Mouse (Mus musculus) T-helper 17 cell (primary cell): ENCODE measurements around the gene Cmpk1.
"Not testable (repeated sequence)": the region's sequence is repeated elsewhere in the genome, so short reads cannot be mapped to it uniquely, and the experiment has no call there.

Source experiments
- in situ Hi-C, 2 experiments: fragments of 300-600 bp; cut with MboI, MseI; formaldehyde crosslinking; loops; 1 replicate in 1 of 2; 2 replicates in 1 of 2; pipeline ENCODE4 v1.15.1; 2025; ENCODE audit warnings: high pct_unique_total_duplicates in 2 of 2

Cmpk1 gene

GRCm38 (mm10) chr4:114986591-114987432, at the start of gene Cmpk1:
Gene Cmpk1, minus strand, starts transcription at chr4:114987241.
- in situ Hi-C loops = loop anchor here in 1 of 2 experiments (25.0 kb wide), 1 partner anchor 750 kb away; the partner anchor contains the start of gene Efcab14

GRCm38 (mm10) chr4:115035043-115035442, 48.0 kb upstream of the Cmpk1 start:
- in situ Hi-C loops = no loop called here

- in situ Hi-C loops = no loop called here
Measured at GRCm38 (mm10) chr4:115019997-115020396, 33.0 kb upstream of the Cmpk1 start.

GRCm38 (mm10) chr4:115014276-115014675, 27.2 kb upstream of the Cmpk1 start:
- in situ Hi-C loops = no loop called here

GRCm38 (mm10) chr4:115000429-115000795, 13.4 kb upstream of the Cmpk1 start:
- in situ Hi-C loops = no loop called here

GRCm38 (mm10) chr4:114999773-115000428, 12.9 kb upstream of the Cmpk1 start, which contains the start of gene Stil:
Gene Stil, plus strand, starts transcription at chr4:115000159.
- in situ Hi-C loops = loop anchor here in 1 of 2 experiments (25.0 kb wide), 1 partner anchor 737 kb away; the partner anchor contains the start of gene Efcab14

GRCm38 (mm10) chr4:114999445-114999772, 12.4 kb upstream of the Cmpk1 start:
- in situ Hi-C loops = loop anchor here in 1 of 2 experiments (25.0 kb wide), 1 partner anchor 738 kb away; the partner anchor contains the start of gene Efcab14

GRCm38 (mm10) chr4:114997051-114997450, 10.0 kb upstream of the Cmpk1 start:
- in situ Hi-C loops = loop anchor here in 1 of 2 experiments (25.0 kb wide), 1 partner anchor 740 kb away; the partner anchor contains the start of gene Efcab14

GRCm38 (mm10) chr4:114994218-114994617, 7.2 kb upstream of the Cmpk1 start:
- in situ Hi-C loops = loop anchor here in 1 of 2 experiments (25.0 kb wide), 1 partner anchor 743 kb away; the partner anchor contains the start of gene Efcab14

- in situ Hi-C loops = loop anchor here in 1 of 2 experiments (25.0 kb wide), 1 partner anchor 751 kb away; the partner anchor contains the start of gene Efcab14
Measured at GRCm38 (mm10) chr4:114986211-114986590, 840 bp downstream of the Cmpk1 start.

GRCm38 (mm10) chr4:114983020-114983419, 4.0 kb downstream of the Cmpk1 start:
- in situ Hi-C loops = loop anchor here in 1 of 2 experiments (25.0 kb wide), 1 partner anchor 754 kb away; the partner anchor contains the start of gene Efcab14

- in situ Hi-C loops = loop anchor here in 1 of 2 experiments (25.0 kb wide), 1 partner anchor 755 kb away; the partner anchor contains the start of gene Efcab14
Measured at GRCm38 (mm10) chr4:114982619-114983018, 4.4 kb downstream of the Cmpk1 start.

GRCm38 (mm10) chr4:114973229-114973740, 13.8 kb downstream of the Cmpk1 start:
- in situ Hi-C loops = no loop called here

- in situ Hi-C loops = no loop called here
Measured at GRCm38 (mm10) chr4:114970736-114971135, 16.3 kb downstream of the Cmpk1 start.

GRCm38 (mm10) chr4:114960881-114961280, 26.2 kb downstream of the Cmpk1 start:
- in situ Hi-C loops = not testable (repeated sequence)

- in situ Hi-C loops = no loop called here
Measured at GRCm38 (mm10) chr4:114959533-114959932, 27.5 kb downstream of the Cmpk1 start.

- in situ Hi-C loops = no loop called here
Measured at GRCm38 (mm10) chr4:114958786-114959185, 28.3 kb downstream of the Cmpk1 start.

- in situ Hi-C loops = no loop called here
Measured at GRCm38 (mm10) chr4:114958231-114958630, 28.8 kb downstream of the Cmpk1 start.

- in situ Hi-C loops = no loop called here
Measured at GRCm38 (mm10) chr4:114957403-114957802, 29.6 kb downstream of the Cmpk1 start.

GRCm38 (mm10) chr4:114953172-114953571, 33.9 kb downstream of the Cmpk1 start:
- in situ Hi-C loops = no loop called here

GRCm38 (mm10) chr4:114947852-114948481, 39.1 kb downstream of the Cmpk1 start:
- in situ Hi-C loops = loop anchor here (5.0 kb wide), 2 partner anchors 36 to 281 kb away; no protein-coding TSS in a partner anchor
